18 mouse cellular contexts compared by ENCODE assay signal in the genomic region with DNA sequence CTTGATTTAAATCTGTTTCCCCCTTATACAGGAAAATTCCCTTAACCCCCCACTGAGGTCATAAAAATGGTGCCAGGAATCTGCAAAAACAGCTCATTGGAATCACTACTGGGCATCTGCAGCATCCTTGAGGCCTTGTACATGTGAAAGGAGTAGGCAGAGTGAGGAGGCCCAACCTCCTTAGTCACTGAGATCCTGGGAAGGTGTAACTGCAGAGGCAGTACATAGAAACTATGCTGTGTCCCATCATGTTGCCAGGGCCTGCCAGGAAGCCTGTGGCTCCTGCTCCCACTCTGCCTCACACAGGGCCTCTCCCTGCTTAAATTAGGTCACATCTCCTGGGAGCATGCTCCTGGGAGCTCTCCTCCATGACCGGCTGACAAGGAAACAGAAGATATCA.
"Had no signal": no experiment of that assay in that cellular context is flagged by ENCODE, and none has a peak within 500 bp of the region (broad histone marks: within the 10 kb centered on the region; RNA-seq: fewer than 3 reads in every experiment).

No protein-coding gene starts in this region.

- DNase-seq: liver, postnatal 0 days; lung, adult 2 months; lung, postnatal 14 days; lung, postnatal 36 days; thymus, adult 2 months; thymus, postnatal 25 days; thymus, postnatal 4 days had no signal

- H3K27ac ChIP-seq: liver, embryonic 15.5 days; lung, embryonic 15.5 days; macrophage; midbrain, embryonic 13.5 days; midbrain, embryonic 15.5 days; neural tube, embryonic 12.5 days; stomach, embryonic 15.5 days; stomach, postnatal 0 days had no signal

- H3K4me2 ChIP-seq: liver, embryonic 15.5 days; lung, embryonic 15.5 days; midbrain, embryonic 11.5 days; midbrain, embryonic 13.5 days; midbrain, embryonic 15.5 days; neural tube, embryonic 12.5 days; stomach, embryonic 15.5 days had no signal

- H3K4me3 ChIP-seq: liver, embryonic 15.5 days; lung, embryonic 15.5 days; megakaryocyte, embryonic 14.5 days; midbrain, embryonic 13.5 days; midbrain, embryonic 15.5 days; neural tube, embryonic 12.5 days; stomach, embryonic 15.5 days had no signal

- H3K36me3 ChIP-seq: liver, embryonic 15.5 days; lung, embryonic 15.5 days; midbrain, embryonic 13.5 days; midbrain, embryonic 15.5 days; neural tube, embryonic 12.5 days; stomach, embryonic 15.5 days had no signal

- H3K9me3 ChIP-seq: liver, embryonic 15.5 days; lung, embryonic 15.5 days; megakaryocyte, embryonic 14.5 days; midbrain, embryonic 13.5 days; midbrain, embryonic 15.5 days; neural tube, embryonic 12.5 days; stomach, embryonic 15.5 days had no signal

- ATAC-seq: liver, postnatal 0 days; lung, postnatal 0 days; midbrain, embryonic 13.5 days; midbrain, embryonic 15.5 days had no signal

- H3K4me1 ChIP-seq: liver, embryonic 15.5 days; lung, embryonic 15.5 days; megakaryocyte, embryonic 14.5 days; midbrain, embryonic 13.5 days; midbrain, embryonic 15.5 days; neural tube, embryonic 12.5 days; stomach, embryonic 15.5 days had no signal

- H3K9ac ChIP-seq: liver, embryonic 15.5 days; liver, postnatal 0 days; lung, embryonic 15.5 days; midbrain, embryonic 13.5 days; midbrain, embryonic 15.5 days; neural tube, embryonic 12.5 days; stomach, embryonic 15.5 days had no signal

- H3K27me3 ChIP-seq: liver, embryonic 15.5 days; lung, embryonic 15.5 days; megakaryocyte, embryonic 14.5 days; midbrain, embryonic 13.5 days; midbrain, embryonic 15.5 days; neural tube, embryonic 12.5 days; stomach, embryonic 15.5 days had no signal
